In genomic region chr2:178593743-178594142, GRCm38 (mm10) we compare ENCODE assay signal across 21 mouse cellular contexts.
DNase-seq lines count a peak whose midpoint lies in the region; ATAC-seq and TF ChIP-seq lines count a peak whose summit lies in the region.
"Had no signal": no experiment of that assay in that cellular context is flagged by ENCODE, and none has a peak within 500 bp of the region (broad histone marks: within the 10 kb centered on the region; RNA-seq: fewer than 3 reads in every experiment).

No protein-coding gene starts in this region.

- WGBS in neural tube, embryonic 13.5 days: 52% methylated on average over 9 of the region's 9 CpGs
- WGBS in forebrain, embryonic 14.5 days: 36% methylated on average over 9 of the region's 9 CpGs
- WGBS in hindbrain, postnatal 0 days: 47% methylated on average over 9 of the region's 9 CpGs
- WGBS in neural tube, embryonic 15.5 days: 50% methylated on average over 9 of the region's 9 CpGs

- no peak for DNase-seq in neural tube, embryonic 10.5 days (ENCODE audit: extremely low spot score, low spot score)
- DNase-seq in forebrain, embryonic 14.5 days (ENCODE audit: low spot score): peak; percentile 69
- DNase-seq in hindbrain, postnatal 0 days (ENCODE audit: low spot score): peak; percentile 54
- no peak for DNase-seq in kidney, postnatal 36 days
- no peak for DNase-seq in kidney, postnatal 10 days
- DNase-seq: adrenal gland, adult 2 months; cerebellum, adult 11-12 months; cerebellum, postnatal 25 days; kidney, adult 8-10 months; kidney, postnatal 4 days; layer of hippocampus, postnatal 36 days; left cerebral cortex, postnatal 4 days; liver, embryonic 13.5 days; thymus, postnatal 4 days had no signal

- no peaks in the 10 kb centered on the region for H3K27me3 ChIP-seq in neural tube, embryonic 13.5 days
- H3K27me3 ChIP-seq in forebrain, embryonic 14.5 days (replicated peaks; ENCODE audit: control insufficient read depth, insufficient read depth, low read length): no peaks in the 10 kb centered on the region
- no peaks in the 10 kb centered on the region for H3K27me3 ChIP-seq in hindbrain, postnatal 0 days (ENCODE audit: insufficient read depth, low read length)
- H3K27me3 ChIP-seq in neural tube, embryonic 15.5 days (replicated peaks): 0 out of 2 replicates have a peak, but pooled peaks cover 4% of the 10 kb centered on the region
- H3K27me3 ChIP-seq: embryonic facial prominence, embryonic 12.5 days; hindbrain, embryonic 15.5 days; liver, embryonic 13.5 days; neural tube, embryonic 12.5 days had no signal

- no peaks in the 10 kb centered on the region for H3K9me3 ChIP-seq in neural tube, embryonic 13.5 days
- no peaks in the 10 kb centered on the region for H3K9me3 ChIP-seq in forebrain, embryonic 14.5 days (replicated peaks; ENCODE audit: control insufficient read depth, low read length)
- H3K9me3 ChIP-seq in hindbrain, postnatal 0 days (ENCODE audit: low read length): no peaks in the 10 kb centered on the region
- H3K9me3 ChIP-seq in neural tube, embryonic 15.5 days (replicated peaks): no peaks in the 10 kb centered on the region
- H3K9me3 ChIP-seq: embryonic facial prominence, embryonic 12.5 days; hindbrain, embryonic 15.5 days; liver, embryonic 13.5 days; neural tube, embryonic 12.5 days had no signal

- H3K4me3 ChIP-seq in neural tube, embryonic 13.5 days: no peak overlapping the region
- H3K4me3 ChIP-seq in forebrain, embryonic 14.5 days (ENCODE audit: low read depth, low read length): no peak overlapping the region
- no peak overlapping the region for H3K4me3 ChIP-seq in hindbrain, postnatal 0 days (ENCODE audit: low read length)
- no peak overlapping the region for H3K4me3 ChIP-seq in neural tube, embryonic 15.5 days (replicated peaks)
- H3K4me3 ChIP-seq: embryonic facial prominence, embryonic 12.5 days; hindbrain, embryonic 15.5 days; liver, embryonic 13.5 days; neural tube, embryonic 12.5 days had no signal

- no peak for TF ChIP-seq CTCF in hindbrain, postnatal 0 days (IDR thresholded peaks at IDR 0.05; ENCODE audit: low read depth)

- H3K4me2 ChIP-seq in neural tube, embryonic 13.5 days: no peak overlapping the region
- H3K4me2 ChIP-seq in forebrain, embryonic 14.5 days (ENCODE audit: low read length): 0 out of 2 replicates have a peak overlapping the region, but pooled peaks have one; percentile 8
- no peak overlapping the region for H3K4me2 ChIP-seq in hindbrain, postnatal 0 days (ENCODE audit: low read depth, low read length)
- 0 out of 2 replicates have a peak overlapping the region, but pooled peaks have one; percentile 9 for H3K4me2 ChIP-seq in neural tube, embryonic 15.5 days
- H3K4me2 ChIP-seq: embryonic facial prominence, embryonic 12.5 days; hindbrain, embryonic 15.5 days; liver, embryonic 13.5 days; neural tube, embryonic 12.5 days had no signal

- H3K36me3 ChIP-seq in neural tube, embryonic 13.5 days: no peaks in the 10 kb centered on the region
- H3K36me3 ChIP-seq in forebrain, embryonic 14.5 days (ENCODE audit: control insufficient read depth, insufficient read depth, low read length): no peaks in the 10 kb centered on the region
- no peaks in the 10 kb centered on the region for H3K36me3 ChIP-seq in hindbrain, postnatal 0 days (ENCODE audit: insufficient read depth, low read length)
- no peaks in the 10 kb centered on the region for H3K36me3 ChIP-seq in neural tube, embryonic 15.5 days
- H3K36me3 ChIP-seq: embryonic facial prominence, embryonic 12.5 days; hindbrain, embryonic 15.5 days; liver, embryonic 13.5 days; neural tube, embryonic 12.5 days had no signal

- ATAC-seq in neural tube, embryonic 13.5 days (ENCODE audit: low read depth): no peak; the same call in 1 of the 2 replicates
- peak; percentile 33; the same call in 1 of the 2 replicates for ATAC-seq in forebrain, embryonic 14.5 days
- ATAC-seq in hindbrain, postnatal 0 days: peak; percentile 41; the same call in 1 of the 2 replicates
- no peak for ATAC-seq in neural tube, embryonic 15.5 days (ENCODE audit: low FRiP score)
- ATAC-seq in granulocyte monocyte progenitor cell, adult 5-6 weeks (replicated peaks; ENCODE audit: poor library complexity, severe bottlenecking): no peak
- ATAC-seq: CD4-positive, CD25-positive, alpha-beta regulatory T cell, adult 4 months had no signal

- H3K4me1 ChIP-seq in neural tube, embryonic 13.5 days (replicated peaks): peaks cover 34% of the 10 kb centered on the region
- peaks cover 18% of the 10 kb centered on the region for H3K4me1 ChIP-seq in forebrain, embryonic 14.5 days (ENCODE audit: control insufficient read depth, insufficient read depth, low read length)
- H3K4me1 ChIP-seq in hindbrain, postnatal 0 days (ENCODE audit: insufficient read depth, low read length): peaks cover 13% of the 10 kb centered on the region; the same call in 1 of the 2 replicates
- peaks cover 30% of the 10 kb centered on the region for H3K4me1 ChIP-seq in neural tube, embryonic 15.5 days

- no peak overlapping the region for H3K9ac ChIP-seq in neural tube, embryonic 13.5 days
- H3K9ac ChIP-seq in forebrain, embryonic 14.5 days (ENCODE audit: low read length): no peak overlapping the region
- no peak overlapping the region for H3K9ac ChIP-seq in hindbrain, postnatal 0 days (replicated peaks; ENCODE audit: low read length)
- H3K9ac ChIP-seq in neural tube, embryonic 15.5 days (replicated peaks): no peak overlapping the region
- H3K9ac ChIP-seq: hindbrain, embryonic 15.5 days; liver, embryonic 13.5 days; neural tube, embryonic 12.5 days had no signal

- H3K27ac ChIP-seq in neural tube, embryonic 13.5 days (replicated peaks): peak overlapping the region; percentile 49; the same call in 1 of the 2 replicates
- H3K27ac ChIP-seq in forebrain, embryonic 14.5 days (ENCODE audit: low read depth, low read length): no peak overlapping the region
- H3K27ac ChIP-seq in hindbrain, postnatal 0 days: no peak overlapping the region
- peak overlapping the region; percentile 18; the same call in 1 of the 2 replicates for H3K27ac ChIP-seq in neural tube, embryonic 15.5 days (replicated peaks)
- H3K27ac ChIP-seq: embryonic facial prominence, embryonic 12.5 days; hindbrain, embryonic 15.5 days; liver, embryonic 13.5 days; neural tube, embryonic 12.5 days had no signal

Comparison
In these comparisons a context has a peak if more than half of its experiments do, and no peak if none do; other contexts are left out.
1. H3K4me2 ChIP-seq: peak in forebrain, embryonic 14.5 days (single experiment) and neural tube, embryonic 15.5 days (single experiment); none in neural tube, embryonic 13.5 days (single experiment) and hindbrain, postnatal 0 days (single experiment).
2. ATAC-seq: peak in forebrain, embryonic 14.5 days (single experiment) and hindbrain, postnatal 0 days (single experiment); none in neural tube, embryonic 13.5 days (single experiment), neural tube, embryonic 15.5 days (single experiment) and granulocyte monocyte progenitor cell, adult 5-6 weeks (single experiment).
3. H3K27ac ChIP-seq: peak in neural tube, embryonic 13.5 days (single experiment) and neural tube, embryonic 15.5 days (single experiment); none in forebrain, embryonic 14.5 days (single experiment) and hindbrain, postnatal 0 days (single experiment).
4. DNase-seq: peak in forebrain, embryonic 14.5 days (single experiment) and hindbrain, postnatal 0 days (single experiment); none in neural tube, embryonic 10.5 days (single experiment), kidney, postnatal 36 days (0 of 2) and kidney, postnatal 10 days (single experiment).